Mouse (Mus musculus): Measurements from ENCODE around the gene Cnih3.

Cnih3 gene

DNA sequence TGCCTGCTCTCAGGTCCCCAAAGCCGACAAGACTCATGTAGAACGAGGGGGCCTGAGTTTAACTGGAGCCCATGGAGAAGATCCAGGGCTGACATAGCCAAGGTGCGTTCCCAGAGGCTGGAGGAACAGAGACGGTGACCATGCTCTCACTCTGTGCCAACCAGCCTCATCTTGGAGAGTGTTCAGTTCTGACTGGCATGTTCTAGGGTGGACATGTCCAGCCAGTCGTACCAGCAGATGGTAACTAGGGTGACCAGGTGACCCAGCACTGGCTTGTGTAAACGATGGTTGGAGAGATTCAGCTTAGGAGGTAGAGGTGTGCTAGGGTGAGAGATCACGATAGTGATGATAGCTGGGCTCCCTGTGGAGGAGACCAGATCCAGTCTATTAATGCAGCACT lies 50.6 kb downstream of the Cnih3 start:
- DNase-seq (ENCODE audit: low read depth): no peak

DNA sequence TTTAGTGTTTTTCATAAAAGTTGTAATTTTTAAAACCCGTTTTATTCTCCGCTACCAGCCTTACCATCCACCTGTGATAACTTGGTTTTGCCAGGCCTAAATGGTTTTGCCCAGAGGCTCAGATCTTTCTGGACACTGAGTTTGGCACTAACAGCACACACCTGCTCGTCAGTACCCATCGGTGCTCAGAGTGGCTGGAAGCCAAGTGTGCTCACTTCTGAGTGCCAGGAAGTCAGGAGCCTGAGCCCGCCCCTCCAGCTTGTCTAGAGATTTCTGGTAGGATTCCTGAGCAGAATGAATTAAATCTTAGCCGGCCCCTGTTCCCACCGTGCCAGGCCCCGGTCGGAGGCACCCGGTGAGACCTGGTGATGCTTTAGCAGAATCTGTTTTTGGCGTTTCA lies 54.9 kb downstream of the Cnih3 start:
- DNase-seq (ENCODE audit: low read depth): no peak

DNA sequence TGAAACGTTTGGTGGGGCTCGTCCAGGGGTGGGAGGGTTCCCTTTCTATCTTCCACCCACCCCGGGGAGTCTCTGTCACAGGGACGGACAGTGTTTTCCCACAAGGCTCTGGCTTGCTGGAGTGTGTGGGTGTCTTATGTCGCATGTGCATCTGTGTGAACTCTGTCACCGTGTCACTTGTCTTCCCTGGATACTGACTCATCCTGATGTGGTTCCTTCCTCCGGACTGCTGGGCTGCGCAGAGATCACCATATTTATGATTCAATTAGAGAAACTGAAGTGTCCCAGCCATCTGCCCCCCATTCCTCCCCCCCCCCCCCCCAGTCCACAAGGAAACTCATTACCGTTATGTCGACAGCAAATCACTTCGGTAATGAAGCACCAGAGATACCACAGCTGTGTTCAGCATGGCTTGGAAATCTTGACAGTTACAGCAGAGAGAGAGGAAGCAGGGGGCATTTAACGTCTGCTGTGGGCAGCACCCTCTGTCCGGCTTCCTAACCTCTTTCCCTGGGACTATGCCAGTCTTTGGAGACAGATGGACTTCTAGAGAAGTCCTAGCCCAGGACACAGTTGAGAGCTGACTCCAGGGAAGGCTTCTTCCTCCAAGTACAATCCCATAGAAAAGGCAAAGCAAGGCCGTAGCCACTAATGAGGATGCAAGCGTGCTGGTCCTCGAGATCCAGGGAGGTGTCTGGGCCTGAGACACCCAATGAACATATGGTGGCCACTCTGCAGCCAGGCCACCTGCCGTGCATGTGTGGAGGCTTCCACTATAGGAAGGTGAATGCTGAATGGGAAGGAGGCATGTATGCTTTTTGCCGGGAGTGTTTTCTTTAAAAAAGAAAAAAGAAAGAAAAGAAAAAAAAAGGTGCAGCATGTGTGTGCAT lies 55.9 kb downstream of the Cnih3 start:
- no peak for DNase-seq (ENCODE audit: low read depth)

DNA sequence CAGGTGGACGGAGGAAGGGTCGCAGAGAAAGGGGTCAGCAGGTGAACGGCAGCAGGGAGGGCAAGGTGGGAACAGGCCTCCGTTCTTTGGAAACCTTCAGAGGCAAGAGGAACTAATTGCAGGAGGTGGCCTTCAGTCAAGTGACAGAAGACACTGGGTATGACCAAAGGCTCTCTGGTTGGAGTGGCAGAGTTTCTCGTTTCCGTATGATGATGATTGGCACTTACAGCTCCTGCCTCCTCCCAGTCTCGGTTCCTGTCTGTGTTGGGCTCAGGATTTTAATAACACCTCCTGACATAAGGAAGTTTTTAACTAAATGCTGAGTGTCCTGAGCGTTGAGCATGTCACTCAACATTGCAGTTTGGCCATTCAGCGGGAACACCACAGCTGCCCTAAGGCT lies 57.3 kb downstream of the Cnih3 start:
- DNase-seq (ENCODE audit: low read depth): no peak

DNA sequence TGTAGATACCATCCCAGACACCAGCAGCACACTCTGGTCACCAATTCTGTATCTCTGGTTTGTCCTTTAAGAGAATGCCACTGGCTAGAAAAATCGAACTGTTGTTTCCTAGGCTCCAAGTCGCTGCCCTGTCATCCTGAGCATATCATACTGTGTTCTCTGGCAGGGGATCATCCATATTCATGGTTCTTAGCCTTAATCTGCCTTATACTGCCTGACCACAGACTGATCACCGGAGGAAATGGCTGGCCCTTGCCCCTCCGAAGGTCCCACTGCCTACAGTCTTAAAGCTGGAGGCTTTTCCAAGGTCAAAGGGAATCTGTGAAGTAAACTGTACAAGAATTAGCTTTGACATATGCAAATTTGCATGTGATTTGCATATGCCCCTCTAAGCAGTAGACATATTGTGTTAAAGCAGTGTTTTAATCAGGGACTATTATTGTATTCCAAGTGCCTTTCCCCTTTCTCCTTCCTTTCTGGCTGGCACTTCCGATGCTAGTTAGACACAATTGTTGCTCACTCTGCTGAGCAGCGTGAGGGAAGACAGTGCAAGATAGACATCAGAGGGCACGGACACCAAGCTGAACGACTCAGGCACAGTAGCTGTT lies 58.3 kb downstream of the Cnih3 start:
- no peak for DNase-seq (ENCODE audit: low read depth)

DNA sequence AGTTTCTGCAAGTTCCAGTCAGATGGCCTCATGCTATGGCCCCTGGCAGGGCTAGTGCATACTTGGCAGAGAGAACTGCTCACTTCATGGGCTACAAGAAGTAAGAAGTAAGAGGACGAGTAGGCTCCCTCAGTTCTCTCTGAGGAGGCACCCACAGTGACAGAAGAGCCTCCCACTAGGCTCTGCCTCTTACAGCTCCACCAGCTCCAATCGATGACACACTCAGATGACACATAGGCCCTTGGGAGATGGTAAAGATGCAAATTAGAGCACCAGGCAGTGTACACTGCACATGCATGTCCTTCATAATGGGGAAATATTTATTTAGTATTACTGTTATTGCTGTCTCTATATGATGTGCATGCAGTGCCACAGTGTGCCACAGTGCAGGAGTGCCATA lies 62.6 kb downstream of the Cnih3 start:
- no peak for DNase-seq (ENCODE audit: low read depth)

DNA sequence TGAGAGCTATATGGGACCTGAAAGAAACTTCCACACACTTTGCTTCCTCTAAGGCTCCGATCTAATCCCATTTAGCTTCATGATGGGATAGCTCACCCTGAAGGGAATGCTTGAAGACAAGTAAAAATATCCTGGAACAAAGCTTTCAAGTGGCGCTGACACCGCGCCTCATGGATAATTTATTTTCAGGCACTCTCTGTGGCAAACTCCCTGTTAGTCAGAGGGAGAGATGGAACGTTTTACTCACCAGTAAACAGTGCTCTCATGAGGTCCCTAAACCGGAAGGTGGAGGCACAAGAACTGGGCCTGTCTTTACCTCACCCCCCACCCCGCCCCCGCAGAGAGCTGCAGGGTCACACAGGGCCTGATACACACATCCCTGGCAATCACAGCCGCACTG lies 64.4 kb downstream of the Cnih3 start:
- no peak for DNase-seq (ENCODE audit: low read depth)

DNA sequence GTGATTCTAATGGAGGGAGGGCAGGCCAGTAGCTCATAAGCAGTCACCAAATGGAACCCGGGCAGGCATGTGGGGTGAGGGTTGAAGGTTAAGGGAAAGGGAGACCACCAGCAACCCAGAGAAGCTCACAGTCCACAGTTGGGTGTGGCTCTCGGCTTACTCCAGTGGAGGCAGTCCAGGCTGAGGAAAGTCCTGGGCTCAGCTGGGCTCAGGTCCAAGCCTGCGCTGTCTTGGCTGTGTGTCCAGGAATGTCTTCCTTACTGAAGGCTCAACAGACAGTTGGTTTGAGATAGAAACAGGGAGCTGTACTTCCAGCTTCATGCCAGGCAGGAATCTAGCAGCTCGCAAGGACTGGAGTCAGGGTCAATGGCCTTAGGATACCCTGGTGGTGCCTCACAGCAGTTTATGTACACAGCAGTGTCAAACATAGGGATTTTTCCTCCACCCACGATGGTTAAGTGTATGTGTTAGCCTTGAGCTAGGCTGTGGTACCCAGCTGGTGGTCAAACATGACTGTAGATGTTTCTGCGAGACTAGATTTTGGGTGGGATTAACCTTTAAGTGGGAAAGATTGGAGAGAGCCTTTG lies 65.6 kb downstream of the Cnih3 start:
- DNase-seq (ENCODE audit: low read depth): no peak

DNA sequence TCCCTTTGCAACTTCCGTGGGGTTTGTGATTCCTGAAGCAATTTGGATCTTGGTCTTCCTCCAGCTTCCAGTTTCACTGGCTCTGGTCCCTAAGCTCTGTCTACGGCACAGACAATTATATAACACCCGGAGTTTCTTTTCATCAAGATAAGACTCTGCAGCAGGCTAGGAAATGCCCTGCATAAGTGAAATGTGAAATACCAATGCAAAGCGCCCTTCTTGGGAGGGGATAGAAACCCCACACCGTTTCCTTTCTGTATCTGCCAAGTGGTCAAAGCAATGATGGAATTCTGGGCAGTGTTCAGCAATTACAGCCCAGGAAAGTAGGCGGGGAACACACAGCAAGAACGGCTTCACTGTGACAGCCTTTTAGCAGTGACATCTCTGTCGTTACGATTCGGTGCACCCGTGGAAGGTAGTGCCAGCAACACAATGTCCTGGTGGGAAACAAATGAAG lies 67.7 kb downstream of the Cnih3 start:
- DNase-seq (ENCODE audit: low read depth): no peak

DNA sequence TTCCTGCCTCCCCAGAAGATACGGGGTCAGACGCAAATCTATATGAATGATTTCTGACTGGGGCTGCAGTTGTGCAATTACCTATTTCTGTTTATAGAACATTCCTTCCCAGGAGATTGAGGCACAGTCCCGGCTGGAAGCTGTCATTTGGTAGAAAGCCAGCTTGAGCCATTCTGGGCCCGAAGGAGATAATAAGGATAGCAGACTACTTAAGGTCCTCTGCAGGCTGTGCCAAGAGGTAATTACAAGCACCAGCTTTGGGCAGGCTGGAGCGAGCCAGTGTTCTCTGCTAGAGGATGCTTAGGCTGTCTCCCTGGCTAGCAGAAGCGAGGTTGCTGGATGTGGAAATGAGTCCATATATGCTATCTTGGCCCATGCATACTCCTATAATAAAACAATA lies 70.4 kb downstream of the Cnih3 start:
- DNase-seq (ENCODE audit: low read depth): no peak

DNA sequence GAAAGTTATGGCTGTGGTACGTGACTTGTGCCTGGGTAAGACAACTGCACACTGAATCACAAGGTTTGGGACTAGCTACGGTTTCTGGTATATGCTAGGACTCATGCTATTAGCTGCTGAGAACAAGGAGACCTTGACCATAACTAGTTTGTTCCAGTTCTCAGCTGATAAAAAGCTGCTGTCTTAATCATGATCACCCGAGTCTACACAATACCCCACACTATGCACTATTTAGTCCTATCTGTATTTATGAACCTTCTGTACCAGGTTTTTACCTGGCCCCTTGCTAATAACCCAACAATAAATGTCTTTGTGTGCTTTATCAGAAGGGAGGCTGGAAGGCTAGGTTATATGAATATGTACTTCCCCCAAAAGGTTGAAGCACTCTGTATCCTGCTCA lies 72.5 kb downstream of the Cnih3 start:
- DNase-seq (ENCODE audit: low read depth): no peak

DNA sequence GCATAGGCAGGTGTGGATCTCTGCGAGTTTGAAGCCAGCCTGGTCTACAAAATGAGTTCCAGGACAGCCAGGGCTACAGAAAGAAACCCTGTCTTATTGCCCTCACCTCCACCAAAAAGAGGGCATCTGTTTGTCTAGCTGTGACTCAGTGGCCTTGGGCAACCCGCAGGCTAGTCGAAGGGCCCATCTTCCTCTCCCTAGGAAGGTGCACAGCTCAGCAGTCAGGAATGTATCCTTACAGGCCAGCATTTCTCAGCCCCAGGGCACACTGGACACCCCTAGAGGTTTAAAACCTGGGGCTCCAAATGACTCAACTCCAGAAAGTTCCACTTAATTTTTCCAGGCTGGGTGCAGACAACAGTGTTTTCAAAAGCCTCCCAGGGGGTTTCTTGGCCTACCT lies 73.0 kb downstream of the Cnih3 start:
- DNase-seq (ENCODE audit: low read depth): no peak

DNA sequence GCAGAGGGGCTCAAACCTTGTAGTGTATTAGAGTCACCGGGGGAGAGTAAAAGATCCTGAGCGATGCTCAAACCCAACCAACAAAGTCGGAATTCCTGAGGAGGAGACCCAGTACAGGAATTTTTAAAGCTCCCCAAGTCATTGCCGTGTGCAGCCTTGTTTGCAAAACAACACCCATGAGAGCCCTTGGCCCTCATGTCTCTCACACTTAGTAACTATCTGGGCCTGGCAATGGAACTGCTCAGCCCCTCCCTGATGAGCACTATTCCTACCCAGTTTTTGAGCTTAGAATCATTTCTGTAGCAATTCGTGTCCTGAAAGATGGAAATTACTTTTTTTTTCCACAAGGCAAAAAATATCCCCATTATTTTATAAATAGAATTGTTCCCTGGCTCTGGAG lies 74.0 kb downstream of the Cnih3 start:
- DNase-seq (ENCODE audit: low read depth): no peak

DNA sequence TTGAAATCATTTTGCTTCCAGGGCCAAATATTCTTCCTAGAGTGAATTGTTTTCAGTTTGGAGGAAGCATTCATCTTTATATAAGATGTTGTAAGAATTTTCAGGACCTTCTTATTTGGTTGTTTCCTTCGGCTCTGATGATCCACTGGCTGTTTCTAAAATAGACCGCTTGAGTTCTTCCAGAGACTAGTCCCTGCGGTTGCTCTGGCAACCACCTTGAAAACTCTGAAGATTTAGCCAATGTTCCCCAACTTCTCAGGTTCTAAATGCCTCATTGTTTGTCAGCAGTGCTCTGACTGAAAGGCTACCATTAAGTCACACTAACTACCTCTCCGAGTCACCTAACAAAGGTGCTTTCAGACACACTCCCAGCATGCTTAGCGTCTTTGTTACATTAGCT lies 80.8 kb downstream of the Cnih3 start:
- DNase-seq (ENCODE audit: low read depth): no peak

DNA sequence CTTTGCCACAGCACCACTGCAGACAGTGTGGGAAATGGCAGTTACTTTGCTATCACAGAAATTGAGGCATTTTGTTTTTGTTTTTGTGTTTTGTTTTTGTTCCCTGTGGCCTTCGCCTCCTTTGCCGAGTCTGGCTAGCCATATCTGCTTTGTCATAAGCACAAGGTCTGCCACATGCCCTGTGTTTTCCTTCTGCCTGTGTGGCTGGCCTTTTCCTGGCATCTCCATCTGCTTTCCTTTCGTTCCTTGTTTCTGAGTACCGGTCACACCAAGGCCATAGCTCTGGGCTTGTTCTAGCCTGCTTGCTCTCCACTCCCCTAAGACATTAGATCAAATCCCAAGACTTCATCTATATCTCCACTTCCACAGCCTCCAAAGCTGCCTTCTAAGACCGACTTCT lies 83.0 kb downstream of the Cnih3 start:
- DNase-seq (ENCODE audit: low read depth): no peak

DNA sequence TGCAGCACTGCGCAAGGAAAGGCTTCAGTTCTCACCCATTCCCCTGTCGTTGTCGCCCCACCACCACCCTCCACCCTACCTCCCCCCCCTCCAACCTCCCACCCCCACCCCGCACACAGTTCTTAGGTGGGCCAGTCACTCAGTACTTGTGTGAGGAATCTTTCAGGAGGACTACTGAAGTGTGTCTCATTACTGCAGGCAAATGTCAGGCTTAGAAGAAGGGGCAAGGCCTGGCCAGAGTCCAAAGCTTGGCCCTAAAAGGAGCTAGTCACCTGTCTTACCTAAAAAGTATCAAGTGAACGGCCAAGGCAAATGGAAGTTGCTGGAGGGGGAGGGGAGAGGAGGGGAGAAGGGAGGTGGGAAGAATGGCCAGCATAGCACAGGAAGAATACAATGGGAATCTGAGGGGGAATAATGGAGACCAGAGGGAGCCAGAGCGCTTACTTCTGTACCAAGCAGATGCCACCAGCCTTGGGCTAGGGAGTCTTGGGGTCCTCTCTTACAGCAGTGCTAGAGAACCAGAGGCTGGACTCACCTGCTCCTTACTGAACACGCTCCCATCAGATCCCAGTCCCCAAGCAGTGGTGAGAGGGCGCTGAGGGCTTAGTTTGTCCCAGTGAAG lies 88.7 kb downstream of the Cnih3 start:
- DNase-seq (ENCODE audit: low read depth): no peak

DNA sequence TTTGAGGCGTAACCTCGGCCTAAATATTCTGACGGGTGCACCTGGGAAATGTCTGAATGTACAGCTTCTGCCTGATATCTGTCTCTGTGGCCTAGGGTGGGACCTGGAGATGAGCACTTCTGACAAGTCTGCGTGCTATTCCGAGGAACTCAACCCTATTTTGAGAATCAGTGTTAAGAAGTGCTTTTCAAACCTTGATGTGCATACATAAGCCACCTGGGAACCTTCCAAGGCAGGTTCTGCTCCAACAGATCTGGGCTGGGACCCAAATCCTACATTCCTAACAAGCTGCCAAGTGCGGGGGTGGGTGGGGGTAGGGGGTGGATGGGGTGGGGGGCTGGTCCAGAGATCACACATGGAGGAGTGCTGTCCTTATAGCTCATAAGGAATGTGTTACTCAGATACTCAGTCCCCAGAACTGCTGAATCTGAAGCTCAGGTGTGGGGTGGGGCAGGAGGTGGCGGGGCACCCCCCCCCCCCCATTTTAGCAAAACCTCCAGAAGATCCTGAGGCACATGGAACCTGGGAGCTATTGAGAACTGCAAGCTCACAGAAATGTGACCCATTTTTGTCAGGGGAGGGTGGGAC lies 89.3 kb downstream of the Cnih3 start:
- DNase-seq (ENCODE audit: low read depth): no peak

DNA sequence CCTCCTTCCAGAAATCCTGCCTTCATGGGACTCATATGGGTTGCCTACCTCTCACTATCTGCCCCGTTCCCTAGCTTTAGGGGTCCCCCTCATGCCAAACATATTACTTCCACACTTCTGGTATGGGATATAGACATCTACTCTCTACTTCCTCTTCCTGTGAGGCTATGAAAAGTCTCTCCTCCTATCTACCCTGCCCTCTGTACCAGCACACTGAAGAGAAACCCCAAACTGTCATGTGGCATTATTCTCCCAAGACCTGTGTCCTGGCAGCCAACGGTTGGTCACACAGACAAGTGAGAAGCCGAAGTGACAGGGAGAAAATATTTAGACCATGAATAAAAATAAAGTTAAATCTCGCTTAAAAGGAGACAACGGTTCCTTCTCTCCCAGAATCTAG lies 92.6 kb downstream of the Cnih3 start:
- DNase-seq (ENCODE audit: low read depth): no peak

DNA sequence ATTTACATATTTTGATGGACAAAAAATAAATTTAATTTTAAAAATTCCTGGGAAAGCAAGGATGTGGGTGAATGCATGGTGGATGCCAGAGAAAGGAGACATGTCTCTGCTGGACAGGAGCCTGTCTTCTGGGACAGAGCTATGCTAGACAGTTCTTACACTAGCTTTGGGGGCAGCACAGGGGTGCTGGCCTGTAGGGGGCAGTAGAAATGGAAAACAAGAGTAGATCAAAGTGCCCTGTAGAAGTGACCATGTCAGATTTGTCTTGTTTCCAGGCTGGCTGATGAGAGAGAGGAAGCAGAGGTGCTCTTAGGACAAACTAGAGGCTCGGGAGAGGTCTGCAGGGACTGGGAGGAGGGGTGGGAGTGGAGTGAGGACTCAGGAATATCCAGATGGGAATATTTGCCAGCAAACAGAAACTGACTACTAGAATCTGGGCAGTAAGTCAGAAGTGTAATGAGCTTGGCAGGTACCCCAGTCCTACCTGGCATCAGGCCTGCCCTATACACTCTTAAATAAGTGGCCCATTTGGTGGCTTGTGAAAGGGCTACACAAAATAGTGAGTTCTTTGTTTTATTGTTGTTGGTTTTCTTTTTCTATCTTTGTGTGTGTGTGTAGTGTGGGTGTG lies 93.3 kb downstream of the Cnih3 start:
- DNase-seq (ENCODE audit: low read depth): peak; percentile 7

DNA sequence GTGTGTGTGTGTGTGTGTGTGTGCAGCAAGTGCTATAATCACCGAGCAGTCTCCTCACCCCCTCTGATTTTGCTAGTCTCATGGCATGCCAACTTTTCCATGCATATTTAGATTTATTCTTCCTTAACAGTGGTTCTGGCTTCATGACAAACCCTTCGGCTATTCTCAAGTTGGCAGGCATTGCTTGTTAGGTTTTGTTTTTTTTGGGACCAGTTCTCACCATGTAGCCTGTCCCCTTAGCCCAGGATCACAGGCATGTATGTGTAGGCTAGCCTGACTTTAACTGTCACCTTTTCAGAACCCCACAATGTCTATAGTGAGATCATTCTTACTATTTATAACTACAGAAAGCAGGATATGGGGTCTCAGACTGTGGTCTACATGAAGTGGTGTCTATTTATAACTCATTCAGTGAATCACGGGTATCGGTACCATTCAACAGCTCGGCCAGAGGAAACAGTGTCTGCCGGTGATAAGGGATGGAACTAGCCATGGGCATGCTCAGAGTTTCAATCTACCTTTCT lies 94.2 kb downstream of the Cnih3 start:
- no peak for DNase-seq (ENCODE audit: low read depth)

DNA sequence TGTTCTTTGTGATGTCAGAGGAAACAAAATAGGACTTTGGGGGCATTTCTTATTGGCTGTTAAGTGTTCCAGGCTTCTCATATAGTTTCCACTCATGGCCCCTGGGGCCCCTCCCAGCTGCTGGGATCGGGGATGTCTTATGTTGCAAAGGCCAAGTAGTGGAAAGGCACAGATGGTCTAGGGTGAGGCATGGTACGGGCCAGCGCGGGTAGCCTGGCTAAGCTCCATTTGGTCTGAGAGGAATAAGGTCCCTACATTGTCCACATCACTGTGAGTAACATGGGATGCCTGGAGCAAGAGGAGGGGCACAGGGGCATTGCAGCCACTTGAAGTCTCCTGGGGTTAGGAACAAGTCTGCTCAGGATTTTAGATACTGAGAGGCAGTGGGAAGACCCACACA lies 95.1 kb downstream of the Cnih3 start:
- no peak for DNase-seq (ENCODE audit: low read depth)

DNA sequence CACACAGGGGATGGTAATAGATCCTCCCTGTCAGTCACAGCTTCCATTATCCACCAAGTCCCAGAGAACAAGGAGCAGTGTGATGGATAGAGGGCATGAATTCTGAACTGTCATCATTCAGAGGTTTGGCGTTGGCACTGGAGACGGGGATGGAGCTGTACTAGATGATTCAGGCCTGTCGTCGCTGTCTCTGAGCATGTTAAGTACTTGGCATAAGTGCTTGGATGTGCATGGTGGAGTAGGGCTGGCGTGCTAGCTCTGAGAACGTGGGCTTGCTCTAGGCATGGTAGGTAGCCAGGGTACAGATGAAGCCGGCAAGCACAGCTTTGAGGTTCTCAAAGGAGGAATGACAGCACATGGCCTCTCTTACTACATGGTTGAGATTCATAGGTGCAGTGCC lies 95.6 kb downstream of the Cnih3 start:
- DNase-seq (ENCODE audit: low read depth): no peak
